Mouse (Mus musculus) heart, postnatal 4 days (tissue): ENCODE results near the gene Tia1. TPM values are rescaled to one million over a fixed set of nuclear protein-coding genes. Genes with fewer than 3 reads are reported as not detected.

Source experiments
- DNase-seq: peaks from one replicate; pipeline ENCODE4 v3.0.0; 2021
- total RNA-seq, 2 experiments: library from RNA; stranded (reverse); gene quantifications; 2 replicates each; pipeline ENCODE4 v1.2.3; 2021

Tia1 gene
- total RNA-seq, 2 experiments from 2014 or later = 60.2 to 62.3 TPM

DNA sequence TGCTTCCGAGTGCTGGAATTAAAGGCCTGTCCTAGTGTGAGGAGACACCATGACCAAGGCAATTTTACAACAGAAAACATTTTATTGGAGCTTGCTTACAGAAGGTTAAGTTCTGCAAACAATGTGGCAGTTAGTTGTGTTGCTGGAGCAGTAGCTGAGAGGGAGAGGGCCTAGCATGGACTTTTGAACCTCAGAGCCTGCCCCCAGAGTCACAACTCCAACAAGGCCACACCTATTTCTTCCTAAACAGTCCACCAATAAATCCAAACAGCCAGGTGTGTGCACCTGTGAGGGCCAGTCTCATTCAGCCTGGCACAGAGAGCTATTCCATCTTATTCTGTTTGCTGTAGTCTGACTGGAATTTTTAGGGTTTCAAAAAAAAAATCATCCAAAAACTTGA, 29.7 kb downstream of the Tia1 start:
- DNase-seq = no peak

DNA sequence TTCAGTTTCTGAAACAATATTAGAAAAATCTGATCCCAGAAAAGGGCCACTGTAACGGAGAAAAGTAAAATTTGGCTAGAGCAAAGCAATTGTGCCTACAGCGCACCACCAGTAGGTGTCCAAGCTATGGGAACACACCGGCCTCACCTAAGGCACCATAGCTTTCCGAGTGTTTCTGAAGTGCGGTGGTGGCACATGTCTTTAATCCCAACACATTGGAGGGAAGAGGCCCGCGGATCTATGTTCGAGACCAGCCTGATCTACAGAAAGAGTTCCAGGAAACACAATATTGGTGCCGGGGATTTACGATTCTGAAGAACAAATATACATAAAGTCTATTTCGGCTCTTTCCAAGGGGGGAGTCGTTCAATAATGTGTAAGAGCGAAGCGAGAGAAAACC, 33.7 kb downstream of the Tia1 start:
- DNase-seq = peak; percentile 62

DNA sequence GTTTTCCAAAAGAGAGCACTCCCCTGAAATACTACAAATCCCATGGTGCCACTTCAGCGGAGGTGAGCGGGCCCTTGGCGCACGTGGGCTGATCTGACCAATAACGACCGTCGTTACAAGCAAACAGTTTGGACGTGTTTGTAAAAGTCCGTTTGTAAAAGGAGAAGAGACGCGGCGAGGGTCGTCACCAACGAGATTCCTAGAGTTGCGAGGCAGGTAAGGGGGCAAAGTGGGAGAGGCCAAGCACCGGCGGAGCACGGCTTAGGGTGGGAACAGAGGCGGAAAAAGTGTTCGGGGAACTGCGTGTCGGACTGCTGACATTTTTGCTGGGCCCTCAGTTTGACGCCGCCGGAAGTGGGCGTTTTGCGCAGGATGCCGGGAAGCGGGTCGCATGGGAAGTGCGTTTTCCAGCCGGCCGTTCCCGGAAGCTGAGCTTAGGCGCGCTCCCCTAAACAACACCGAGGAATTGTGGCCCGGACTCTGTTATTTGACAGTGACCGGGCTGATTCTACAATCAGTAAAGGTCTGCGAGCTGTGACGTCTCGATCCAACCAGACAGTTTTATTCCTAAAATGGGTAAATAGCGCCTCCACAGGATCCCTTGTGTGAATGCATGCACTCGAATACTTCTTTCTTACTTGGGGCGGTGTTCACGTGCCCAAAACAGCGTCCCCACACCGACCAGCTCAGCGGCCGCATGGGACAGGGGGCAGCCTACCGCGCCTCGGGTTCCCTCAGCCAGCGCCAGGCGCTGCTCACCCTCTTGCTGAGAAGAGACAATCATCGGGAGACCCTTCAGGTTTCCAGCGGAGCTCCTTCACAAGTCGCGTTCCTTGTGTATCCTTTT, 34.5 kb downstream of the Tia1 start, which contains the start of gene C87436:
Gene C87436, plus strand, starts transcription at position 103 of the 847 bp plus-strand sequence.
- DNase-seq = peak; percentile 94

DNA sequence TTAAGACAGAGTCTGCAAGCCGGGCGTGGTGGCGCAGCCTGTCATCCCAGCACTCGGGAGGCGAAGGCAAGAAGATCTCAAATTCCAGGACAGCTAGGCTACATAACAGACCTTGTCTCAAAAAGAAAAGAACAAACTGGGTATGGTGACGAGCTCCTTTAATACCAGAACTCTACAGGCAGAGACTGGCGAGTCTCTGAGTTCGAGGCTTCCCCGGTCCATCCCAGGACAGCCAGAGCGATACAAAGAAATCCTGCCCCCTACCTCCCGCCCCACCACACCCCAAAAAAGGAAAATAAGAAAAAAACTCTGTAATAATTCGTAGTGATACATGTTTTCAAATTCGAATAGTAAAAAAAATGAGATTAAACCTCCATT, 35.1 kb downstream of the Tia1 start:
- no peak for DNase-seq

DNA sequence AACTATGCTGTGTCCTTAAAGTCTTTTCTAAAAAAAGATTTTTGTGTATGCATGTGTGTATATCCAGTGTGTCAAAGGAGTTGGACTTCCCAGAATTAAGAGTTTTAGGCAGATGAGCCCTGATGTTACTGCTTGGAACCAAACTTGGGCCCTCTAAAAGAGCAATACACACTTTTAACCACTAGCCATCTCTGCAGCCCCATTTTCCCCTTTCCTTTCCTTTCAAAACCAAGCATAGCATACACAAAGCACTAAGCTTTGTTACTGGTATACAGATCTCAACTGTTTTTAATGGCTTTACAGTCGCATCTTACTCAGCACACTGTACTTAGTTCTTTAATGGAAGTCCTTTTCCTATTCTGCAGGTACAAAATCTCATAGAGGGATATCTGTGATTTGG, 35.5 kb downstream of the Tia1 start:
- DNase-seq = no peak

DNA sequence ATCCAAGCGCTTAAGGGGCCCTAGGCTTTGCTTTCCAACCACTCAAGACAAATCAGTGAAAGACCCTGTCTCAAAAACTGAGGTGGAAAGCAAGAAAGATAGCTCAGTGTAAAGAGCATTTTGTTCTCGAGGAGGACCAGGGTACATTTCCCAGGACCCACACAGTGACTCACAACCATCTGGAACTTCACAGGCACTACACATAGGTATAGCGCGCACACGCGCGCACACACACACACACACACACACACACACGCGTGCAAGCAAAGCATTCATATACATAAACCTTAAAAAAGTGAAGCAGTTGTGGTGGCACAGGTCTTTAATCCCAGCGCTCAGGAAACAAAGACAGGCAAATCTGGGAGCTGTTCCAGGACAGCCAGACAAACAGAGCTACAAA, 37.6 kb downstream of the Tia1 start:
- no peak for DNase-seq

DNA sequence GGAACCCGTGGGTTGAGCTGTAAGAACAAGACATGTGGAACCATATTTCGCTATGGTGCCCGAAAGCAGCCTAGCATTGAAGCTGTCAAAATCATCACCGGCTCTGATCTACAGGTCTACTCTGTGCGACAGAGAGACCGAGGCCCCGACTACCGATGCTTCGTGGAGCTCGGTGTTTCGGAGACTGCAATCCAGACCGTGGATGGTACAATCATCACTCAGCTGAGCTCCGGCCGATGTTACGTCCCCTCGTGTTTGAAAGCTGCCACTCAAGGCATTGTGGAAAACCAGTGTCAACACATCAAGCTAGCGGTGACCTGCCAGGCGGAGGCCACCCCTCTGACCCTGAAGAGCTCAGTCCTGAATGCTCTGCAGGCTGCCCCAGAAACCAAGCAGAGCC, 41.5 kb downstream of the Tia1 start:
- no peak for DNase-seq

DNA sequence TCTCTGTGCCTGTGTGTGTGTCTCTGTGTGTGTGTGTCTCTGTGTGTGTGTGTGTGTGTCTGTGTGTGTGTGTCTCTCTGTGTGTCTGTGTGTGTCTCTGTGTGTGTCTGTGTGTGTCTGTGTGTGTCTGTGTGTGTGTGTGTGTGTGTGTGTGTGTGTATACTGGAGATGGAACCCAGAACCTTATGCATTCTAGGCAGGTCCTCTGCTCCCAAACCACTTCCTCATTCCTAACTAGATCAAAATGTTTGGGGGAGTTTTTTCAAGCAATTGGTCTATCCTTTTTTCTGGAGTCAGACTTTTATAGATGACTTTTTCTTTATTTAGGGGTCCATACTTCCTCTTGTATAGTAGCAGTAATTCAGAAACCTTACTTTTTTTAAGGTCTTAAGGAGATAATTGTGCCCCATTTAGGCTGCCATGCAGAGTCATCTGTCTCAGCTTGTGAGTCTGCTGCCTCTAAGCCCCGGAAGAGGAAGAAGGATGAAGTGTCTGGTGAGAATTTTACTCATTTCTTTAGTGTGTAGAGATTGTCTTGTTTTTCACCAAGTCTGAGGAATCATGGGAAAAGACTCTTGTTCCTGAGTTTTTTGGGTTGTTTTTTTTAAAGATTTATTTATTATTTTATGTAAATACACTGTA, 43.0 kb downstream of the Tia1 start:
- DNase-seq = no peak

DNA sequence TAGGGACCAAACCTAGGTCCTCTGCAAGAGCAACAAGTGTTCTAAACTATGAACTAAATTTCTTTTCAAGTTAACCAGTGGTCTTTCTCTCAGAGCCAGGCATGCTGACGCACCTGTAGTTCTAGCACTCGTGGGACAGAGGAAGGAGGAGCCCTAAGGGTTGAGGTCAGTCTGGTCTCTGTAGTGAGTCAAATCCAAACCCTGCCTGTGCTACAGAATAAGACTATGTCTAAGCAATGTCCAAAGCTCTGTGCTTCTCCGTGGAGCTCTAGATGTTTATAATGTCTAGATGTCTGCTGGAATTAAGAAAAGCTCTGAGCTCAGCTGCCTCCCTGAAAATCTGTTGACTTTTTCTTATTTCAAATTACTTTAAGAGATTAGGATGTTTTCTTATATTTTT, 52.7 kb downstream of the Tia1 start:
- DNase-seq = no peak

DNA sequence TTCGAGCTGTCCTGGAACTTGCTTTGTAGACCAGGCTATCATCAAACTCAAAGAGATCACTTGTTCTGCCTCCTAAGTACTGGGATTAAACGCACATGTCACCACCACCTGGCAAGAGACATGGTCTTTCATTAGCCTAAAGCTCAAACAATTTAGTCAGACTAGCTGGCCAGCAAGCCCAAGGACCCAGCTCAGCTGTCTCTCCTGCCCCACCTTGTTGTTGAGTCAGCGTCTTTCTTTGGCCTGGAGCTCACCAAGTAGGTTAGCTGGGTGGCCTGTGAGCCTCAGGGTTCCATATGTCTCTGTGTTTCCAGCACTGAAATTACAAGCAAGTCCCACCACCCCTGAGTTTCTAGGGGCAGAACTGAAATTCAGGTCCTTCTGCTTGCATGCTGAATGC, 59.1 kb downstream of the Tia1 start:
- no peak for DNase-seq

DNA sequence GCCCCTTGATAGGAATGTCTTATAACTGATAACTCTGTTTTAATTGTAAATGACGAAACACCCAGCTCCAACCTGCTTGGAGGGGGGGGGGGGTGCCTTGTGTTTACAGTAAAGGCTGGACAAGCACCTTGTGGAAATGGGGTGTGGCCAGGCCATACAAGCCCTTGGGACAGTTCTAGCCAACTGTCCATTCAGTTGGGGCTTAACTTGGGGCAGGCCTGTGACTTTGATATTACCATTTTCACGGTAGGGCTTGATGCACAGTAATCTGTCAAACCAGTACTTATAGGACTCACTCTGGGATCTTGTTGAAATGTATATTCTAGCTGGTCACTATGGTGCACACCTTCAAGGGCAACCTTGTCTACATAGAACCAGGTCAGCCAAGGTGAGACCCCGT, 67.3 kb downstream of the Tia1 start:
- no peak for DNase-seq

DNA sequence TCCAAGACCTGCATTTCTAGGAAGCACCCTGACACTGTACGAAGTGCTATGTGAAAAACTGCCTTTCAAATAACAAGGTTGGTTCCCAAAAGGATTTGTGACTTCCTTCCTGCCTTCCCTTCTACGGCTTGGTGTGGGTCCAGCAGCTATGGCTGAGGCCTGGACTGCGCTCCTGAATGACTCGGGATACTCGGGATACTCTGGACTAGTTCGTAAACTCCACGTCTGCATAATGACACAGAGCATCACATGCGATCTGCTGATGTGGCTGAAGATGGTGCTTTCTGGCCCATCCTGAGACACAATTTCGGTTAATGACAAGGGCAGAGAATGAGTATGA, 67.7 kb downstream of the Tia1 start:
- DNase-seq = no peak

DNA sequence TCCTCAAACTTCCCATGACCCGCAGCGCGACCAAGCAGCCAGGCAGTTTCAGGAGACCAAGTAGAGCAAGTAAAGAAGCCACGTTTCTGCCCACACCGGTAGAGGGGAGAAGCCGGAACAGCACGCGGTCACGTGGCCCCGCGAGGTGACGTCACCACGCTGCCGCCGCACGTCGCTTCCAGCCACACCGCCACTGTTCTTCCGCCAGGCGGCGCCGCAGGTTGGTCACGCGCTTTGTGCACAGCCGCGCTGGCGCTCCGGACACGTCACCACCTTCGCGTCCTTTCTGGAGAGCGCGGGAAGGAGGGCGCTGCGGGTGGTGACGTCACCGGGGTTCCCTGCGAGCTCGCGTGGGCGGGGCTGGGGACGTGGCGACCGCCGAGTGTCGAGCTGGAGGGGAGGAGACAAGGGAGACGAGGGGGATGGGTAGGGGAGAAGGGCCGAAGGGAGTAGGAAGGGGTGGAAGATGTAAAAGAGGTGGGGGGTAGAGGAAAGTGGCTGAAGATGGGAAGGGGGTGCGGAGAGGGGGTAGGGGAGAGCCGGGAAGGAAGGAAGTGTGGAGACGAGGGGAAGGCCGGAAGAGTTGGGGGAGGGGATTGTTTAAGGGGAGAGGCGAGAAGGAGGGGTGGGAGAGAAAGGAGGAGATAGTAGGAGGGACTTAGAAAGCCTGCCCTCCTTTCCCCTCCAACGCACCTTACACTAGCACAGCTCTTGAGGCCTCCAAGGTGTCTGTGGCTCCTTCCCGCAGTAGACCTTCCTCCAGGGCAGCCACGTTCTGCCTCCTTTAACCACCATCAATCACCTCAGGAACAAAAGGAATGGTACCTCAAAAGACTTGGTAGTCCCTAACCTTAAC, 68.3 kb downstream of the Tia1 start:
- peak; percentile 100 for DNase-seq

DNA sequence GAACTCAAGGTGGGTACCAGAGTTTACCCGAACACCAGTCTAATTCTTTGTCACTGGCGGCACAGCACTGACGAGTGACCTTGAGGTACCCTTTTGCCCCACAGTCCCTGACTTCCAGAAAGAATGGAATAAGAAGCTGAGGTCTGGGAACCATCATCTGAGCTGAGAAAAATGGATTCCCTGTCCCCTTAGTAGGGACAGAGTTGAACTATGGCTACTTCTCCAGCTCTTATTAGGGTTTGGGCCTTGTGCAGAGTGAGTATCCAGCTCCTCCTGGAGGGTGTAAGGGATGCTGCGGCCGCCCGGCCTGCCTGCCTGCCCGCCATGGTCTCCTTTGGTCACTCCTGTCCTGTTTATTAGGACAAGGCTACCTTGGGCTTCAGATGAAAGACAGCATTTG, 69.1 kb downstream of the Tia1 start:
- DNase-seq = peak; percentile 46

DNA sequence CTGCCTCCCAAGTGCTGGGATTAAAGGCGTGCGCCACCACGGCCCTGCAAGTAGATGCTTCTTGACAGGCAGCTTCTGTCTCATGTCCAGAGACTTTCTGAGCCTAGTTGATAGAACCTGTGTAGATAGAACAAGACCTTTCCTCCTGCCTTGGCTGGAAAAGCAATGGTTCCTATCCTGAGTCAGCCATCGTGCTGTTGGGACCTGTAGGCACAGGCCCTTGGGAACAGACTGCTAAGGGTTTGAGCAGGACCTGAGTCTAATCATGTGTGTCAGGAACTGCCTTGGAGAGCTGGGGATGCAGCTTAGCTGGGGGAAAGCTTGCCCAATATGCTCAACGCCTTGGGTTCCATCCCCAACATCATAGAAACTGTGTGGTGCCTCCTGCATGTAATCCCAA, 70.1 kb downstream of the Tia1 start:
- no peak for DNase-seq

DNA sequence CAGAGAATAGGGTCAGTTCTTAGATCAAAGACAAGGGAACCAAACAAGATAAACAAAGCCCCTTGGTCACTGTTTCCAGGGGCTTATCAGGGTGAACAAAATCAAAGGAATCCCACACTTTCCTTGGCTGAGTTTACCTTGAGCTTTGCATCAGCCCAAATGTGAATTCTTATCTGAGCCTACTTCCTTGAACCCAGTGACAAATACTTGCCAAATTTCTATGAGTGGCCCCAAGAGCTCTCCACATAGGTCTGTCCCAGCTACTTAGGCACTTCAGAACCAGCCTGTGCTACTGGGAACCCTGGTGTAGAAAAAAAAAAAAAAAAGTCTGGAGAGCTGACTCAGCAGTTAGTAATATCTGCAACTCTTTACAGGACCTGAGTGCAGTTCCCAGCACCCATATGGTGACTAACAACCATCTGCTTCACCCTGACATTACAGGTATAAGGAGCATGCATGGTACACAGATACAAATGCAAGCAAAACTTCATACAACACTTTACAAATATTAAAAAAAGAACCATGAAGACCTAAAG, 70.7 kb downstream of the Tia1 start:
- DNase-seq = no peak

DNA sequence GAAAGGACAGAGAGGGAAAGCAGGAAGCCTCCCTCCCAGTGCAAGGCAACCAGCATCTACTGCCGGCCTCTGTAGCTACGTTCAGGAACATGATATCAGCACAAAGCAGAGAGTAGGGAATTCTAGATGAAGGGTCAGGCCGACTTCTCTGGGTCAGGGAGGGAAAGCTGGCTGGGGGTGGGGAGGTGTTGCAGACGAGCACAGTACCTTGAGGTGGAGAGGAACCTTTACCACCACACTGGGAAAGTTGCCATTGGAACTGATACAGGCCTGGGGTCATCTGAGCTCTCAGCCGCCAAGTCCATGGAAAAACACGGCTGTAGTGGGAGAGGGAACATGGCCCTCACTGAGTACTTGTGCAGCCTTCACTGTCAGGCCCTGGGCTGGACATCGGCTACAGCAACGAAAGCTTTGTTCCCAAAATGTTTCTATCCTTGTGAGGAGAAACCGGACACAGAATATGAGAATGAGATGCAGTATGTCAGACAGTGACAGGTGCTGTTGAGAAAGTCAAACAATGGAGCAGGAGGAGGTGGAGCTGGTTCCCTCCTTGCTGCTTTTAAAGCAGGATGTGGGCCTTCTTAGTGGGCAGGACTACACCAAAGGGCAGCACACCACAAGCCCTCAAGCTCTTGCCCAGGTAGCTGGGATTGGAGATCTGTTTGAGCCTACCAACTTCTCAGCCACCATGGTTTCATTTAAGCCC, 71.6 kb downstream of the Tia1 start:
- peak; percentile 77 for DNase-seq

DNA sequence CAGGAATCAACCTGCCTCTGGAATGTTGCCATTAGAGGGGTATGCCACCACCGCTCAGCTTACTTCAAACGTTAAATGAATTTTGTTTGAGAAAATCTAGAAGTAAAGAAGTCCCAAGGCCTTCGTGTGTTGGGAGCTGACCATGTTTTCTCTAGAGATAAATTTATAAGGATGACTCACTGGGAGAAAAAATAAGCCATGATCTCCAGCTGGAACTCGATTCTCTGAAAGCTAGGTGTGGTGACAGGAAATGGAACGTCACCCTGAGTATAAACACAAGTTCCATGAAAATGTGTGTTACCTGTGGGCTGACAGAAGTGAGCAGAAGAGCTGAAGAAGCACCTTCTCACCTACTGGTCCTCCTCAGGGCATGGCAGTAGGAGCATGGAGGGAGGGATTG, 72.9 kb downstream of the Tia1 start:
- no peak for DNase-seq

DNA sequence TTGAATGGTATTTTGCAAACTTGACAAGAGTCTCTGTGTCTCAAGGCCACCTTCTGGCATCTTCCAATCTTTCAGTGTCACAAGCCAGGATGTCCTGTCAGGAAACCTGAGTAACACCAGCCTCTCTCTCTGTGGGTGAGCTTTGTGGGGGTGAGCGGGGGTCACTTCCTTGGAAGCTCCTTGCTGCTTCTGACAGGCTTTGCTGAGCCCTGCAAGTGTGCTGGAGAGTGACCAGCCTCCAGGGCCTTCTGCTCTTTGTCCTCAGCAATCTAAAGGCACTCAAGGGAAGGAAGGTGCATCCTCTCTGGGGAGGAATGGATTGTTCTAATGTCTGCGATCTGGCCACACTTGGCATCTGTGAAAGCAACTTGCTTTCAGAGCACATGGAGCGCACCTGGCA, 75.3 kb downstream of the Tia1 start:
- peak; percentile 60 for DNase-seq

DNA sequence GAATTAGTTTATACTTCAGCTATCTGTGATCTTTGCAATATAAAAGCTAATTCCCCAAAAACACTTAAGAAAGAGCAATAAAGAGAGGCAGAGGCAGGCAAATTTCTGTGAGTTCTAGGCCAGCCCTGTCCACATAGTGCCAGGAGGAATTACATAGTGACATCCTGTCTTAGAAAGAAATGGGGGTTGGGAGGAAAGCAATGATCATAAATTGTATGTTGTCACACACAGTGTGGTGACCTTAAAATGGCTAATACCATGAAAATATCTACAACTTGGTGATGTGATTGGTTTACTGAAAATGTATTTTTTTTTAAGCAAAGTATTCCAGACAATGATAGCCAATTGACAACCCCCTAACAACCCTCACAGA, 75.8 kb downstream of the Tia1 start:
- DNase-seq = no peak

DNA sequence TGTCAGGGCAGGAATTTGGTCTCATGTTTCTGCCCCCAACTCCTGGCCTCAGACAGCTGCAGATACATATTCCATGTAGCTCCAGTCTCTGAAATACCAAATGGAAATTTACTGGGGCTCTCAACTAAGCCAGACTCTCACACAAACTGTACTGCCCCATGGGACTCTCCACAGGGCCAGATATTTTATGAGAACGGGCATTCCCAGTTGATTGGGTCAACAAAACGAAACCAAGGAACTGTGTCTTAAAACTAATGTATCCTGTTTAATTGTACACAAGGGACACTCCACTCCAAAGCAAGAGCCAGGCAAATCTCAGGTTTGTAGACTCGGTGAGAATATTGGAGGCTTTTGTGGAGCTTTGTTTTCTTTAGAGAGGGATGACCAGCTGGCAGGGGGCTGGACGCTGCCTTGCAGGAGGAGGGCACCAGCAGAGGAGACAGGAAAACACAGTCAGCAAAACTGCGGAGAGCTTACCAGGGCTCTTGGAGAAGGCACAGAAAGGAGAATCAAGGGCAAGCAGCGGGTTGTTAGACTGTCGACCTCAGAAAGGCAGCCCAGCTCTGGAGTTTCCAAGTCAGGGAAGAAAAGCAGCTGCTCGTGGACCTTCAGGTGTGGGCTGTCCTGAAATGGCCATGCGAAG, 76.3 kb downstream of the Tia1 start:
- DNase-seq = peak; percentile 56

DNA sequence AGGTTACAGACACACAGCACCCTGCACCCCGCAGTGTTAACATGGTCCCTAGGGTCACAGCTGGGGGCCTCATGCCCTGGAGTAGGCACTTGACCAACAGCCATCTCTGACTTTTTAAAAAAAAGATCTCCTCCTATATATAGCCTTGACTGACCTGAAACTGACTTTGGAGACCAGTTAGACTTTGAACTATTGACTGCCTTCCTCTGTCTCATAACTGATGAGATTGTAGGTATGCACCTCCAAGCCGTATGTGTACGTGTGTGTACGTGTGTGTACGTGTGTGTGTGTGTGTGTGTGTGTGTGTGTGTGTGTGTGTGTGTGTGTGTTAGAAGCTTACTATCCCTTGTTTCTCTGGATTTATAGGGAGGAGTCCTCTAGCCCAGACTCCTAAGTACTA, 77.9 kb downstream of the Tia1 start:
- no peak for DNase-seq
